Mouse (Mus musculus) kidney, adult 2 months (tissue): Measurements from ENCODE around the gene Fyn. TPM values are rescaled to one million over a fixed set of nuclear protein-coding genes. Genes with fewer than 3 reads are reported as not detected.

Experiments
- DNase-seq: peaks from one replicate; pipeline ENCODE4 v3.0.0; 2021
- H3K27ac ChIP-seq: fragments of 200-500 bp; 2 replicates; pipeline ENCODE4 v1.5.1; 2012; ENCODE audit warnings: low read depth, low read length, control low read depth, inconsistent platforms; ENCODE audit not compliant: insufficient read depth
- H3K27me3 ChIP-seq: fragments of 200-500 bp; replicated peaks from 2 replicates; pipeline ENCODE4 v1.6.1; 2012; ENCODE audit warnings: mild to moderate bottlenecking, moderate library complexity, low read length, inconsistent platforms; ENCODE audit not compliant: control insufficient read depth, insufficient read depth
- H3K36me3 ChIP-seq: fragments of 200-500 bp; 2 replicates; pipeline ENCODE4 v1.6.1; 2012; ENCODE audit warnings: mild to moderate bottlenecking, moderate library complexity, low read length, inconsistent platforms; ENCODE audit not compliant: control insufficient read depth, insufficient read depth
- H3K4me1 ChIP-seq: fragments of 200-500 bp; 2 replicates; pipeline ENCODE4 v1.6.1; 2011; ENCODE audit warnings: low read length; ENCODE audit not compliant: control insufficient read depth, insufficient read depth
- H3K4me3 ChIP-seq: fragments of 200-500 bp; 2 replicates; pipeline ENCODE4 v1.5.1; 2011; ENCODE audit warnings: mild to moderate bottlenecking, low read depth, low read length, control low read depth; ENCODE audit not compliant: insufficient read depth
- CTCF ChIP-seq: fragments of 200-500 bp; conservative IDR thresholded peaks from 2 replicates; pipeline ENCODE4 v1.5.1; 2011; ENCODE audit warnings: low read depth, mild to moderate bottlenecking, control low read depth, low read length, moderate library complexity, mixed read lengths; ENCODE audit not compliant: insufficient read depth, insufficient read length
- POLR2A ChIP-seq: fragments of 200-500 bp; IDR thresholded peaks from one replicate; pipeline ENCODE4 v1.6.1; 2011; ENCODE audit warnings: low read depth, low read length, control low read depth
- WGBS: fragments of 180-500 bp; shearing (Covaris S2); methylation state at CpG from one replicate; pipeline ENCODE4 v1.1.7; 2018; 5-methylcytosine and 5-hydroxymethylcytosine counted together
- polyA plus RNA-seq: library from polyadenylated mRNA; depleted of rRNA; stranded (reverse); fragments of >200 nt; gene quantifications from 2 replicates; pipeline ENCODE4 v1.2.3, GENCODE M21; 2012

The Fyn gene
- polyA plus RNA-seq, 1 experiment: 12.9 TPM

DNA sequence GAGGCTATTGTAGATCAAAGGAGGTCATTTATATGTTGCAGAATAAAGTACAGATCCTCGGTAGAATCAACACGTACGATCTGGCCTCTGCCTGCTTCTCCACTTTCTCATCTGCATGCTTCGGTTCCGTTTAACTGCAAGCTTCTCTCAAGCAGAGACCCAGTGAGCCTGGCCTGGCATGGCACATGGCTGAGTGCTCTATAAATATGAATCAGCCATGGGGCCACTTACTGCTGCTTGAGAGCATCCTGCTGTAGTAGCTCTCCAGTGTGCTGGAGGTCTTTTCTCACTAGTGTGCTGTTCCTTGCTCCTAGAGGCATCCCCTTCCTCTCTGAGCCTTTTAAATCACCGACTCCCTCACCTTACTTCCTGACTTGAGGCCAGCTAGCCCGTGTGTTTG is 130.0 kb downstream of the Fyn start:
- Histone ChIP-seq H3K4me1 (no peaks in the 10 kb centered on the region), H3K4me3 (no peak overlapping the region), H3K27me3 (no peaks in the 10 kb centered on the region), H3K36me3 (no peaks in the 10 kb centered on the region), H3K27ac (no peak overlapping the region)
- DNase-seq: no peak
- TF ChIP-seq POLR2A (no peak), CTCF (no peak)
- 44% methylated on average over 7 of the region's 7 CpGs for WGBS

DNA sequence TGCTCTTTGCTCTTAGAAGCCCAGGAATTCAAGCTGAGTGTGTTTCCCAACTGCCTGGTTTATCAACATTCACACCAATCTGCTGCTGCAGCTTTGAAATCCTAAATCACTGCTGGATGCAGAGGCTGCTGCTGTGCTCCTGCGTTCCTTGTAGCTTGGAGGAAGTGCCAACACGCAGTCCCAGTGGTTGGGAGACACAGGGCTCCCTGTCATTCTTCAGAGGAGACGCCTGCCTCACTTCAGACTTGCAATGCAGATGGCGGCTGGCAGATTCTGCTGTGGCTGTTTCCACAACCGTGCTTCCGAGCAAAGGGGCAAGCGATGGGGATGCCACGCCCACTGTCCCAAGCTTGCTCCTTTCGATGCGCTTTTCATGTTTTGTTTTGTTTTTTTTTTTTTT is 132.9 kb downstream of the Fyn start:
- H3K36me3 ChIP-seq: no peaks in the 10 kb centered on the region
- H3K4me1 ChIP-seq: no peaks in the 10 kb centered on the region
- WGBS: 68% methylated on average over 10 of the region's 10 CpGs
- no peak overlapping the region for H3K4me3 ChIP-seq
- TF ChIP-seq CTCF (no peak), POLR2A (no peak)
- DNase-seq: no peak
- no peak overlapping the region for H3K27ac ChIP-seq
- no peaks in the 10 kb centered on the region for H3K27me3 ChIP-seq

DNA sequence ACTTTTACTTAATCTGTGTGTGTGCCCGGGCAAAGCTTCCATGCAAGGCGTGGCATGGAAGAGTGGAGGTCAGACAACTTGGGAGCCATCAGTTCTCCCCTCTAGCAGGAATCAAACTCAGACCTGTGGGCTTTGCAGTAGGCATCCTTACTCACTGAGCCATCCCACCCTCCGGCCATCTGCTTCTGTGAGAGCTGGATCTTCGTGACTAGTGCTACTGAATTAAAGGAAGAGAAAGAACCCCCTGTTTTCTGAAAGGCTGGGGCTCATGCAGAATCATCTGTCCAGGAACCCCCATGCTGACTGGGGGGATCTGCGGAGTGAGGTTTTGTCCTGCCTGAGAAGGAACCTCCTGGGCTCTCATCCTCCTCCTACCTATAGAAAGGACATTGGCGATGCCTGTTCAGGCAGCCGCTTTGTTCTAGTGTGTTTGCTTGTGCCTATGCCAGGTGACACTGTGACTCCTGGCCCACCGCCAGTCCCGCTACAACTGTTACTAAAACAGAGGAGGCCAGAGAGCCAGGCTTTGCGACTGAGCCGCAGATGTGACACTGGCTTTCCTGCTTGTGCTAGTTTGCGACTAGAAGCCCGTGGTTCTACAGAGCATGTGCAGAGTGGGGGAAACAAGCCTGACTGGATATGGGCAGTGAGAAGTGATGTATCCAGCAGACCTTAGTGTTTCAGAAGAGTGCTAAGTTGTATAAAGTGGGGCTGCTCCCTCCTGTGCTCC is 133.5 kb downstream of the Fyn start:
- H3K27ac ChIP-seq: no peak overlapping the region
- H3K36me3 ChIP-seq: no peaks in the 10 kb centered on the region
- no peak overlapping the region for H3K4me3 ChIP-seq
- TF ChIP-seq CTCF (no peak), POLR2A (no peak)
- DNase-seq: peak; percentile 82
- H3K4me1 ChIP-seq: no peaks in the 10 kb centered on the region
- WGBS: 59% methylated on average over 13 of the region's 13 CpGs
- no peaks in the 10 kb centered on the region for H3K27me3 ChIP-seq

DNA sequence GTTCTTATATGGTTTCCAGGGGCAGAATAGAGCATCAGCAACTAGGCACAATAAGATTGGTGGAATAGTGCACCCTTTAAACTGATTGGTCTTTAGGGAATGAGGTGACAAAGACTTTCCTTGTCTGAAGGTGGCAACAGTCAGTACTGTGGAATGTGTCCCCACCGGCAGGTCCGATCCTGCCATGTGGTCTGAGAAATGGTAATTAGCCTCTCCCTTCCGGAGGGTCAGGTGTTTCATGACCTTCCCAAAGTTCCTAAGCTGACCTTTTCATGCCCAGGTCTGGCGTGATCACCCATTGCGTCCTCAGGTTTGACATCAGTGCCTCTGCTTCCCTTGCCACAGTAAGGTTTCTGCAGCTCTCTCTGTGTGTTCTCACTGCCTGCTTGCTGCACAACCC is 134.7 kb downstream of the Fyn start:
- TF ChIP-seq POLR2A: no peak
- no peak for TF ChIP-seq CTCF
- H3K4me3 ChIP-seq: no peak overlapping the region

DNA sequence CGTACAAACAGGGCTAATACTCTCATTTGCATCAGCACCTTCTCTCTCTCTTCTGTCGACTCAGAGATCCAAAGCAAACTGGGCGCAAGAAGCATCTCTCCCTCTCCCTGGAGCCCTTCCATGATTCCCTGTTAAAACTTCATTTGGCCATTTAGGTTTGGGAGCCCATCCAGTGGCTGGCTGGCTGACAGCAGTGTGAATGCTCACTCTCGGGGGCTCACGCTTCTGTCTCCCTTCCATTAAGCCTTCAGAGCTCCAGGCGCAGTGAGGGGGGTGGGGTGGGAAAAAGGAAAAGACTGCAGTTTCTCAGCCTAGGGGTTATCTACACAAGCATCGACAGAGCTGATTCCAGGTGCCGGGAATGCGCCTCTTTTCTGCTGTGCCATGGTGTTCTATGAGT is 136.4 kb downstream of the Fyn start:
- DNase-seq: no peak
- Histone ChIP-seq H3K27me3 (no peaks in the 10 kb centered on the region), H3K36me3 (no peaks in the 10 kb centered on the region), H3K27ac (no peak overlapping the region), H3K4me3 (no peak overlapping the region), H3K4me1 (no peaks in the 10 kb centered on the region)
- TF ChIP-seq POLR2A (no peak), CTCF (no peak)
- 65% methylated on average over 9 of the region's 9 CpGs for WGBS

More for the DNA sequence above, 134.7 kb downstream of the Fyn start:
- WGBS: 74% methylated on average over 5 of the region's 5 CpGs
- no peaks in the 10 kb centered on the region for H3K36me3 ChIP-seq
- no peaks in the 10 kb centered on the region for H3K27me3 ChIP-seq
- no peak overlapping the region for H3K27ac ChIP-seq
- no peaks in the 10 kb centered on the region for H3K4me1 ChIP-seq
- no peak for DNase-seq

DNA sequence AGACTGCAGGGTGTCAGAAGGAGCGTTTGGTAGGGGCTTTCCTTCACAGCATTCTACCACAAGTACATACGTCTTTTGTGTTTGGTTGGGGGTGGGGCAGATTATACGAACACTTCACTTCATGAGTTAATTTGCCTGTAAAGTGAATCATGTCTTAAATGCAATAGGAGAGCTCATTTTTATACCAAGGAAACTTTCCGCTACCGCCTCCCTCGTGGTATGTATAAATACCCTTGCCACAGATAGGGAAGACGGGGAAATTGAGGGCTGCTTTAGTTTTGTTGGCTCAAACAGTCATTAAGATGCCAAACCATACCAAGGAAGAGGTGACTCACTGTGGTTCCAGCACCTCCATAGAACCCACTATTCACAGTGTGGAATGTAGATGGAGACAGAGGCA is 137.0 kb downstream of the Fyn start:
- H3K36me3 ChIP-seq: no peaks in the 10 kb centered on the region
- H3K27me3 ChIP-seq: no peaks in the 10 kb centered on the region
- no peak overlapping the region for H3K4me3 ChIP-seq
- DNase-seq: no peak
- TF ChIP-seq POLR2A (no peak), CTCF (no peak)
- WGBS: 83% methylated on average over 7 of the region's 7 CpGs
- no peak overlapping the region for H3K27ac ChIP-seq
- no peaks in the 10 kb centered on the region for H3K4me1 ChIP-seq

DNA sequence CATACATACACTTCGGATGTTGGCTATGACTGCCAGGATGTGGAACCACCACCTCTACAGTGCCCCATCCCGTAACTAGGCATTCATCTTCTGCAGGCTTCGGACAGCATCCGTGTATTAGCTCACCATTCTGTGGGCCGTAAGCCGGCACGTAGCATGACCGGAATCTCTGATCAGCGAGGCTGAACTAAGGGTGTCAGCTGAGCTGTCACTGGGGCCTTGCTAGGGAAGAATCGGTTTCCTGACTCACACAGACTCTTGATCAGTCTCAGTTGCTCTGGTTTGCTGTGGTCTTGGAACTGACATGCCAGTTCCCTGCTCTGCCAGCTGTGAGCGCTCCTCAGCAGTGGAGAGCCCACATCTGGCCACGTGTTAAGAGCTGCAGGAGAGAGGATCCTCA is 137.7 kb downstream of the Fyn start:
- Histone ChIP-seq H3K4me3 (no peak overlapping the region), H3K36me3 (no peaks in the 10 kb centered on the region), H3K27ac (no peak overlapping the region), H3K4me1 (no peaks in the 10 kb centered on the region), H3K27me3 (no peaks in the 10 kb centered on the region)
- 54% methylated on average over 12 of the region's 12 CpGs for WGBS
- DNase-seq: no peak
- TF ChIP-seq POLR2A (no peak), CTCF (no peak)
